Mouse (Mus musculus) spleen, adult 12 weeks (tissue): ENCODE data around the gene Hbs1l.

Experiments used
- DNase-seq: peaks from one replicate; pipeline ENCODE4 v3.0.0; 2022; ENCODE audit warnings: low spot score

Hbs1l gene

DNA sequence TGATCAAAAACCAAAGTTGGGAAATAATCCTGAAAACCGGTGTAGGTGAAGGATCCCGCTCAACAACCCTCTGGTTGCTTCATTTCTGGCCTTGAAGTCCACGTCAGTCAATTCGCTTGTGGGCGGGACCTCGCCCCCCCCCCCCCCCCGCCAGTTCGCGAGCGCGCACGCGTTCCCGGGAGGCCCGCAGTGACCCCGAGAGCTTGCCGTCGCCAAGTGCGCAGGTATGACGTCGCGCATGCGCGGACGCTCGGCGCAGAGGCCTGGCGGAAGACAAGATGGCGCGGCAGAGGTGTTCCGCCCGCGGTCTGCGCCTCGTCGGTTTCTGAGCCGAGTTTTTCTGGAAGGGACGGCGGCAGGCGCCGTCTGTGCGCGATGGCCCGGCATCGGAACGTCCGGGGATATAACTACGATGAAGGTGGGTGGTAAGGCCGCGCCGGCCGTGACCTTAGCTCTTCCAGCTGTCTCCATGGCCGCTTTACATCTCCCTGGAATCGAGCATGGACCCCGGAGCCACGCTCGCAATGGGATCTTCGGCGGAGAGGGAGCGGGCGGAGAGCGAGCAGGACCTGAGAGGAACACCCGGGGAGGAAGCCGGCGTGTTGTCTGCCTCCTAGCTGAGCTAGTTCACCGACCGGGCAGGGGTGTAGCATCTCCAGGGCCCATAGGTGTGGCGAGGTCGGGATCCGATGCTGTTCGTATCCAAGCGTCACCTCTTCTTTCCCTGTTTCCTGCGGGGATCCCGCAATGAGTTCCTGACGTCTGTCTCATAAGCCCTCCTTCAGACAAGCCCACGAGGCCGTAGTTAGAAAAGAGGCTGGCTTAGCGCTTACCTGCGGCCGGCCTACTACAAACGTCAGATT is at the start of gene Hbs1l:
Hbs1l (plus strand) TSS at position 221 of the 863 bp plus-strand sequence.
- DNase-seq, result peak; percentile 87

- no peak for DNase-seq
Measured at GRCm38 (mm10) chr10:21248556-21248955, 47.2 kb upstream of the Hbs1l start.

- DNase-seq, result peak; percentile 50
Measured at GRCm38 (mm10) chr10:21251881-21252534, 43.8 kb upstream of the Hbs1l start.

- no peak for DNase-seq
Measured at GRCm38 (mm10) chr10:21252800-21253199, 43.0 kb upstream of the Hbs1l start.

DNA sequence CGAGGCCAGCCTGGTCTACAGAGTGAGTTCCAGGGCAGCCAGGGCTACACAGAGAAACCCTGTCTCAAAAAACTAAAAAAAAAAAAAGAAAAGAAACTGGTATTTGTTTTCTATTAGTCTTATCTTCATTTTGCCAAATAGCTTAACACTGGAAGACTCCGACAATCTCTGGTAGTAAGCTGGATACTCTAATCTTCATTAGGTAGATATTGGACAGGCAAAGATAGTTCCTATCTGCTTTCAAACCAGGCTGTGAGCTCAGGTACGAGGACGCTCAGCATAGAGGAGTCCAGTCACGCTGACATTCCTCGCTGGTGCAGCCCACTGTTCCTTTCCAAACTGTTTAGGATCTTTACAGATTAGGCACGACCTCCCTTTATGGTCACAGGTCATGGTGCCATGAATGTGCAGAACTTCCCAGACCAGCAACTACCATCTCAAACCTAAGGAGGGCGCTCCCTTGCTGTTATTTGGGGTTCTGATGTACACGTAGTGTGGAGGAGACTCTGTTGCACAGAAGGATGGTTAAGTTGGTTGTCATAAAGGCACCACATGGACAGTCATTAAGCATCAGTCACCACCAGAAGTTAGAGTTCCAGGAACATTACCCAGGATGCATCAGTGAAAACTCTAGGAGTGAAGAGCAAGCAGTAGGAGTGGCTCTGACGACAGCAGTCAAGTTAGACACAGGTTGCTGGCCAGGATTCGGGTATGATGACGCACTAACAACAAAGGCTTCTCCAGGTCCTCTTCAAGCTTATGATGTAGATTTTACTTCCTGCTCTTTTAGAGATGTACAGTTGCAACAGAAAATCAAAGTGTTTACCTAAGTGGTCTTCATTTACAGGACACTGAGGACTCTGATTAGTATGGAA is 41.3 kb upstream of the Hbs1l start:
- no peak for DNase-seq

DNA sequence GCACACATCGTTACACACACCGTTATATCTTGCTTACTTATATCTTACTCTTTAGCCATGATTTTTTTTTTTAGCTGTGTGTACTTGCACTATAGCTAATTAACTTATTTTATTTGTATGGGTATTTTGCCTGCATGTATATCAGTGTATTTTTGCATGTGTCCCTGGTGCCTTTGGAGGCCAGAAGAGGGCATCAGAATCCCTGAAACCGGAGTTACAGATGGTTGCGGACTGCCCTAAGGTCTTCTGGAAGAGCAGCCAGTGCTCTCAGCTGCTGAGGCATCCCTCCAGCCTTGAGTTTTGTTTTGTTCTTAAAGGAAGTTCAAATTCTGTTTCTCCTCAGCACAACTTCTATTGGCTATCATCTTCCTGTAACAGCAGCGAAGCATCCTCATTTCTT is 38.5 kb upstream of the Hbs1l start:
- DNase-seq, result no peak

- no peak for DNase-seq
Measured at GRCm38 (mm10) chr10:21259649-21260048, 36.1 kb upstream of the Hbs1l start.

GRCm38 (mm10) chr10:21265188-21265587 is 30.6 kb upstream of the Hbs1l start:
- DNase-seq, result no peak

DNA sequence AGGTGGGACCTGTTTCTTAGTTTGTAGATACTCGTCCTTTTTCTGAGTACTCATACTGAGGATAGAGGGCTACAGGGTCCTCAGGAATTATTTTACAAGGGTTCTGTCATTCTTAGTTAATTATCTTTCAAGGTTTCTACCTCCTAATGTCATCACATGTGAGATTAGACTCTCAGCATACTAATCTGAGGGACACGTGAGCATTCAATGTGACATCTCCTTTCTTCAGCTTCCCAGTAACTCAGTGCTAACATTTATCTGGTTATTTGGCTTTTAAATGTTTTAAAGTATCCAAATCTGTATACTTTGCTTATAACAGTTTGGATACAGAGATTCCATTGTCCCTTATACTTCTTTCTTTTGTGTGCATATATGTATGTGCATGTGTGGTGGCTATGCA is 28.3 kb upstream of the Hbs1l start:
- DNase-seq, result no peak

DNA sequence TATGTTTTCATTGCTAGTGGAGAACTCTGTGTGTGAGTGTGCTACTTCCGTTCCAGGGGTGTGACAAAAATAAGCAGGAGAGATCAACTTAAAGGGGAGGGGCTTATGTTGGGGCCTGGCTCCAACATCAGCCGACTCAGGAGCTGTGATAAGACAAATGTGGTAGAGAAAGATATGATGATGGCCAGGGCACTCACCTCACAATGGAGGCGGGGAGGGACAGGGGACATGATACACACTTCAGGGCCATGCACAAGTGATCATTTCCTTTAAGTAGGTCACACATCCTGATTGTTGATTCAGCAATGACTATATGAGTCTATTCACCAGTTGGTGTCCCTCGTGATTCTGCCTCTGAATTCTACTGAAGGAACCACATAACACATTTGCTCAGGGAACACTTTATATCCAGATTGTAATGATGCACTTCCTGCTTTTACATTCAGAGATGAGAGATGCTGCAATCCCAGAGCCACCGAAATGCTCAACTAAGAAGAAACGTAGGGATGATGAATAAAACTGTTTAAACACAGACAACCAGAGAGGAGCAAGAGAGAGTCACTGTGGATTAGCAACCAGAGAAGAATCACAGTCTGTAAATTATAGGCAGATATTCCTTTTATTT is 26.9 kb upstream of the Hbs1l start:
- peak; percentile 47 for DNase-seq

- no peak for DNase-seq
Measured at GRCm38 (mm10) chr10:21269920-21270319, 25.9 kb upstream of the Hbs1l start.

DNA sequence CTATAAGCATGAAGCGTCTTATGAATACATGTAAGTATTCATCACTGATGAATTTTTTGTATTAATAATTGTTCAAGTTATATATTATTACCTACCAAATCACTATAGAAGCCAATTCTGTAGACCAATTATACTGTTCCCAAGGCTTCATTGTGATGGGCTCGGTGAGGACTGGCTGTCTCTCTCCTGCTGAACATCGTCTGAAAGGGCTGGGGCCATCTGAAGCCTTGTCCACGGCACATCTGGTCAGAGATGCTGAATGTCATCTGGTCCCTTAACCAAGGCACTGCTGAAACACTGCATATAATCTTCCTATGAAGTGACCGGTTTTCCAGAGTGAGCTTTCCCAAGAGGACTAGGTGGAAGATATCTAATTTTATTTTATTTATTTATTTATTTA is 24.9 kb upstream of the Hbs1l start:
- no peak for DNase-seq

- DNase-seq, result no peak
Measured at GRCm38 (mm10) chr10:21271310-21271709, 24.5 kb upstream of the Hbs1l start.

- DNase-seq, result no peak
Measured at GRCm38 (mm10) chr10:21271785-21272184, 24.0 kb upstream of the Hbs1l start.

- no peak for DNase-seq
Measured at GRCm38 (mm10) chr10:21287243-21288127, 8.3 kb upstream of the Hbs1l start.

DNA sequence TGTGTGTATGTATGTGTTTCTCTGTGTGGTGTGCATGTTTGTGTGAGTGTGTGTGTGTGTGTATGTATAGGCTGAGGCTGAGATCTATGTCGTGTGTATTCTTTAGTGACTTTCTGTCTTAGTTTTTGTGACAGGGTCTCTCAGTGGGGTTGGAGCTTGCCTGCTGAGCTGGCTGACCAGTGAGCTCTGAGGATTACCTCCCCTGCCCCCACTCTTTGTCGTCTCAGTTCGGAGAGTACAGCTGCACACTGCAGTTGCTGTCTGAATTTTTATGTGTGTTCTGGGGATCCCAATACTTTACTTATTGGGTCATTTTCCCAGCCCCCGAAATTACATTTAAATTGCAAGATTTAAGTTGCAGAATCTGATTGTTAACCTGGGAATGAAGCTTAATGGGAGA is 4.6 kb upstream of the Hbs1l start:
- DNase-seq, result no peak

- no peak for DNase-seq
Measured at GRCm38 (mm10) chr10:21294217-21294616, 1.6 kb upstream of the Hbs1l start.

DNA sequence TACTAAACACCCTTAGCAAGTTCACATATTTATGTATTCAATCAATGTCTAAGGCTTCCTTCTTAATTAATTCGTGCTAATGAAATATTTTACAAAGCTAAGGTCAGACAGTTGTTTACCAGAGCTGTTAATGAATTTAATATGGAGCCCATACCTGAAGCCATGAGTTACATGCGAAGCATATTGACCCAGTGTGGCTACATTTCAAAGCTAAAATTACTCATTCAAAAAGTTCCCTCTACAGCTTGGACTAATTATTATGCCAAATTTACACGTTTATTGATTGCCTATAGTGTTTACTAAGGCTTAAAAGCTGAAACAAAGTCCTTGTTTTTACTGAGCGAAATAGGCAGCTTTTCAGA is 401 bp upstream of the Hbs1l start:
- no peak for DNase-seq

GRCm38 (mm10) chr10:21298972-21299371 is 3.2 kb downstream of the Hbs1l start:
- DNase-seq, result no peak

DNA sequence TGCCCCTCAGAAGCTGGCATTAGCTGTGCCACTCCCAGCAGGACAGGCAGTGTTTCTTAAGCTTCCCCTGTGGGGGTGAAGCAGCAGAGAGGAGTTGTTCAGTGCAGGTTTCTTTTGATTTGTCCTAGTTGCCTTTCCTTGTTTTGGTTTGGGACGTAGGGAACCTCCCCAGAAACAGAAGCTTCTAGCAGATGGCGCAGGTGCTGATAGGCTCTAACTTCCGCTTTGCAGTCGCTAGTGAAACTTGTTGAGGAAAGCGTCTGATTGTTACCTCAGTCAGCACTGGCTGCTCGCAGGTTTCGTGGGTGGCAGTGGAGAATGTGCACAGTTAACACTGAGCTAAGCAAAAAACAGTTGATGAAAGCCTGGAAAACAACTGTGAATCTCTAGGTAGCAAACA is 6.0 kb downstream of the Hbs1l start:
- DNase-seq, result no peak
